Mouse (Mus musculus) kidney, postnatal 25 days (tissue): ENCODE data around the gene Txlna.

Source experiments
- DNase-seq, 2 experiments: peaks; one replicate each; pipeline ENCODE4 v3.0.0; 2021; ENCODE audit warnings: mixed read lengths in 2 of 2

The Txlna gene

GRCm38 (mm10) chr4:129586943-129587342 lies 53.9 kb downstream of the Txlna start:
- DNase-seq, result peak; percentile 49 to 60

- no peak for DNase-seq
Observed at GRCm38 (mm10) chr4:129585773-129586172, 55.1 kb downstream of the Txlna start.

GRCm38 (mm10) chr4:129584884-129585608 lies 55.8 kb downstream of the Txlna start:
- peak; percentile 92 to 96 for DNase-seq

- DNase-seq, result no peak
Observed at GRCm38 (mm10) chr4:129584370-129584769, 56.5 kb downstream of the Txlna start.

GRCm38 (mm10) chr4:129582251-129582650 lies 58.6 kb downstream of the Txlna start:
- no peak for DNase-seq

GRCm38 (mm10) chr4:129580347-129580746 lies 60.5 kb downstream of the Txlna start:
- no peak for DNase-seq

GRCm38 (mm10) chr4:129578466-129578865 lies 62.4 kb downstream of the Txlna start, which contains the start of gene Fam167b:
TSS of gene Fam167b (minus strand) at chr4:129578549.
- DNase-seq, result peak; percentile 76 to 88

- DNase-seq, result no peak
Observed at GRCm38 (mm10) chr4:129577688-129578087, 63.2 kb downstream of the Txlna start.

- DNase-seq, result peak; percentile 86 to 88
Observed at GRCm38 (mm10) chr4:129576863-129577491, 63.9 kb downstream of the Txlna start.
